Mouse (Mus musculus): ENCODE measurements around the gene Gpatch3.

Gene Gpatch3

DNA sequence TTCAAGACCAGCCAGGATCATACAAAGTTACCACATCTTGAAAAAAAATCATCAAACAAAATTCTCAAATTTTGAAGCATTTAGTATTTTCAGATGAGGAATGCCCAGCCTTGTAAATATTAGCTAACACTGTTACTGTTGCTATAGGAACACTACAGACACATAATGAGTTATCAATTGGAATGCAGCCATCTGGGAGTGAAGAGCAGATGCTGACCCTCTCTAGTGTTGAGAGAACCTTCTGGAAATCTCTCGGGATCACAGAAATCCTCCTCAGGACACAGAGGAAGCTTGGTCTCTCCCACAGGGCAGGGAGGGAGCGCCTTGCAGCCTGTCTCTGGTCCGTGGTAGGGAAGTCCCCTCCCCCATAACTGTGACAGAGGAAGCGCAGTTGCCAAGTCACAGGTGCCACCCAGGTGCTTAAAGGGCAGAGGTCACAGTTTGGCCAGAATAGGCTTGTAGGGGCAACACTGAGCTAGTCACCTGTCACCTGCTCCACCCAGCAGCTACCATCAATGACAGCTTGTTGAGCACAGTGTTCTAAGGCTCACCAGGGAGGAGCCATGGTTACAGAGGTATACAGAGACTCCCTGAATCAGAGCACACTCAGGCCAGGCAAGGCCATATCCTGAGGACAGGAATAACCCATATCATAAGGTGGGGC lies 45.1 kb downstream of the Gpatch3 start:
- no peak for DNase-seq (ENCODE audit: extremely low spot score, low read depth, low spot score)

GRCm38 (mm10) chr4:133620668-133621067 lies 46.1 kb downstream of the Gpatch3 start:
- DNase-seq (ENCODE audit: extremely low spot score, low read depth, low spot score), result no peak

DNA sequence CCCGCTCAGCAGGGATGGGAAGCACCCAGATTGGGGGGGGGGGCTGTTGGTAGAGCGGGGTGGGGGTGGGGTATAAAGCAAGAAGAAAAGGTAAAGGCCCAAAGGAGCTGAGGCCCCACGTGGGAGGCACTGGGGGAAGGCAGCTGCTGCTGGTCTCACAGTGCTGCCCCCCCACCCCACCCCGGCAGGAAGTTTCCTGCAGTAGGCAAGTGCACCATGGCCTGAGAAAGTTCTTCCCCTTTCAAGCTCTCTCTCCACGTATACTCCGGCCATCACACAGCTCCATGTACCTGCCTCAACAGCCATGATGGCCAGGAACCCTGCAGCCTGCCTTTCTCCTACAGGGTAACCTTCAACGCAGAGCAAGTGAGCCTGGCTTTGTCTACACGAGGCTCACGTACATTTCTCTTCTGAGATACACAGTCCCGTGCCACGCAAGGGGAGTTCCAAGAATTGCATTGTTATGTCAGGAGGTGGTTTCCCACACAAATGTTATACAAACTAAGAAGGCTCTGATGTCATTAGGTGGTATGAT lies 47.7 kb downstream of the Gpatch3 start:
- no peak for DNase-seq (ENCODE audit: extremely low spot score, low read depth, low spot score)

- DNase-seq (ENCODE audit: extremely low spot score, low read depth, low spot score), result no peak
Observed at GRCm38 (mm10) chr4:133624830-133625229, 50.3 kb downstream of the Gpatch3 start.

GRCm38 (mm10) chr4:133625621-133626071 lies 51.1 kb downstream of the Gpatch3 start:
- no peak for DNase-seq (ENCODE audit: extremely low spot score, low read depth, low spot score)

- DNase-seq (ENCODE audit: extremely low spot score, low read depth, low spot score), result no peak
Observed at GRCm38 (mm10) chr4:133626221-133626620, 51.7 kb downstream of the Gpatch3 start.

DNA sequence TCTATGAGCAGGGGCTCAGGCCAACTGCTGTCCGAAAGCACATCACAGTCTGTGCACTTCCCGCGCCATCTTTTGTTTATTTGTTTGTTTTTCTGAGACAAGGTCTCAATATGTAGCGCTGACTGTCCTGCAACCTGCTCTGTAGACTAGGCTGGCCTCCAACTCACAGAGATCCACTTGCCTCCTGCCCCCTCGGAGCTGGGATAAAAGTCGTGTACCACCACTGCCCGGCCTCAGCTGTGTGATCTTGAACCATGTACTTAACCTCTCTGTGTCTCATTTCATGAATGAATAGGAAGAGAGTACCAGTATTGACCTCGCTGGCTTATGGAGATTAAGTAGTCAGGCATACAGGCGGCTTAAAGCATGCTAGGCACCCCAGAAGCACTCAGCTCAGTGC lies 52.1 kb downstream of the Gpatch3 start:
- DNase-seq (ENCODE audit: extremely low spot score, low read depth, low spot score), result no peak

DNA sequence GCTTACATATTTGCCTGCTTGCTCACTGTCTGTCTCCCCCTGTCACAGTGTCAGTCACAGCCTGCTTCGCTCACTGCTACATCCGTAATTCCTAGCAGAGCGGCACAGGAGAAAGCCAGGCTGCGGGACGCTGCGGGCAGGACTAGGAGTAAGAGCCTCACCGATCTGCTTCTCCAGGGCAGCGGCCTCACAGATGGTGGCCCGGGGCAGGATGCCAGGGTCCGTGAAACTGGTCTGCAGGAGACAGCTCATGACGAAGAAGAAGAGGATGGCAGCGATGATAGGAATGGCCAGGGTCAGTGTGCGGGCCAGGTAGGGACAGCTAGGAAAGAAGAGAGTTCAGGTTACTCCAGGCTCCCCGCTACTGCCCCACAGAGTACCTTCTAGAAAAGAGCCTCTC lies 52.5 kb downstream of the Gpatch3 start:
- no peak for DNase-seq (ENCODE audit: extremely low spot score, low read depth, low spot score)

- DNase-seq (ENCODE audit: extremely low spot score, low read depth, low spot score), result no peak
Observed at GRCm38 (mm10) chr4:133628517-133628916, 54.0 kb downstream of the Gpatch3 start.

GRCm38 (mm10) chr4:133629191-133629590 lies 54.6 kb downstream of the Gpatch3 start:
- no peak for DNase-seq (ENCODE audit: extremely low spot score, low read depth, low spot score)

DNA sequence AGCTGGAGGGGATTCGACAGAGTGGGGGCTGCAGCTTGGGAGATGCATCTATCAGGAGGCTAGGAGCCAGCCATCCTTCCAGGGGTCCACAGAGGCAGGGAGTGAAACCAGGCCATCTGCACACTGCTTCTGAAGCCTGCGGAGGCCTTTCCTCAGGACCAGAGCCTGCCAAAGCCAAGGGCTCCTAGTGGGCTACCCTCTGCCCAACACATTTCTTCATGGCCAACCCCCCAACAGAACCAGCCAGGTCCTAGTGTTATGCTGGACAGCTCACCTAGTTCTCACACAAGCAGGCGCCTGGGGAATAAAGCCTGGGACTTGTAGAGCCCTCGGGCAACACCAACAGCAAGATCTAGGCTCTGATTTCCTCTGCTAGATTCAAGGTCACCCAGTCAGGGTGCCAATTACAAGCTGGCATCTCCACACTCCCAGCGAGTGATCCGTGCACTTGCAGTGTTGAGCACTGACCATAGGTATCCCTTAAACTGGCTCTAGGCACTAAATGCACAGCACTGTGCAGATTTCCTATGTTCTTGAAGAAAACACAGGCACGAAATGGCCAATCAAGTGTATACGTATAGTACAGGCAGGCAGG lies 55.9 kb downstream of the Gpatch3 start:
- no peak for DNase-seq (ENCODE audit: extremely low spot score, low read depth, low spot score)

- DNase-seq (ENCODE audit: extremely low spot score, low read depth, low spot score), result no peak
Observed at GRCm38 (mm10) chr4:133631071-133631768, 56.7 kb downstream of the Gpatch3 start.

- no peak for DNase-seq (ENCODE audit: extremely low spot score, low read depth, low spot score)
Observed at GRCm38 (mm10) chr4:133631769-133632411, 57.3 kb downstream of the Gpatch3 start.

- DNase-seq (ENCODE audit: extremely low spot score, low read depth, low spot score), result no peak
Observed at GRCm38 (mm10) chr4:133632483-133633327, 58.2 kb downstream of the Gpatch3 start.

- no peak for DNase-seq (ENCODE audit: extremely low spot score, low read depth, low spot score)
Observed at GRCm38 (mm10) chr4:133633332-133634042, 58.9 kb downstream of the Gpatch3 start.

All from hindlimb bud, embryonic 11.5 days (tissue).